Mouse (Mus musculus): ENCODE results near the gene Osbpl10. TPM values are rescaled to one million over a fixed set of nuclear protein-coding genes. Genes with fewer than 3 reads are reported as not detected.
"Not testable (repeated sequence)": the region's sequence is repeated elsewhere in the genome, so short reads cannot be mapped to it uniquely, and the experiment has no call there.

The Osbpl10 gene
- polyA plus RNA-seq, 1 experiment, result 7.1 TPM

- Histone ChIP-seq H3K4me1 (ENCODE audit: control insufficient read depth, insufficient read depth, low read length) (no peaks in the 10 kb centered on the region), H3K4me3 (replicated peaks; ENCODE audit: extremely low read depth, low read depth, low read length) (no peak overlapping the region)
- TF ChIP-seq POLR2A (IDR thresholded peaks at IDR 0.05; ENCODE audit: borderline replicate concordance, extremely low read depth, low read depth, low read length) (no peak), CTCF (IDR thresholded peaks at IDR 0.05; ENCODE audit: insufficient read depth, low read length) (no peak)
- DNase-seq, result no peak
- 88% methylated on average over 6 of the region's 6 CpGs for WGBS
Observed at GRCm38 (mm10) chr9:114945576-114945975, 32.8 kb upstream of the Osbpl10 start.

GRCm38 (mm10) chr9:114948395-114948794, 30.0 kb upstream of the Osbpl10 start:
- H3K4me1 ChIP-seq (ENCODE audit: control insufficient read depth, insufficient read depth, low read length), result no peaks in the 10 kb centered on the region
- no peak overlapping the region for H3K4me3 ChIP-seq (replicated peaks; ENCODE audit: extremely low read depth, low read depth, low read length)
- no peak for TF ChIP-seq CTCF (IDR thresholded peaks at IDR 0.05; ENCODE audit: insufficient read depth, low read length)
- no peak for TF ChIP-seq POLR2A (IDR thresholded peaks at IDR 0.05; ENCODE audit: borderline replicate concordance, extremely low read depth, low read depth, low read length)
- no peak for DNase-seq
- WGBS, result 30% methylated on average over 5 of the region's 5 CpGs

- no peak for DNase-seq
- WGBS, result 39% methylated on average over 1 of the region's 1 CpGs
- Histone ChIP-seq H3K4me1 (ENCODE audit: control insufficient read depth, insufficient read depth, low read length) (no peaks in the 10 kb centered on the region), H3K4me3 (replicated peaks; ENCODE audit: extremely low read depth, low read depth, low read length) (no peak overlapping the region)
- no peak for TF ChIP-seq CTCF (IDR thresholded peaks at IDR 0.05; ENCODE audit: insufficient read depth, low read length)
Observed at GRCm38 (mm10) chr9:114952866-114953265, 25.5 kb upstream of the Osbpl10 start.

GRCm38 (mm10) chr9:114955340-114955739, 23.0 kb upstream of the Osbpl10 start:
- Histone ChIP-seq H3K4me1 (ENCODE audit: control insufficient read depth, insufficient read depth, low read length) (no peaks in the 10 kb centered on the region), H3K4me3 (replicated peaks; ENCODE audit: extremely low read depth, low read depth, low read length) (no peak overlapping the region)
- no peak for DNase-seq
- 91% methylated on average over 11 of the region's 11 CpGs for WGBS
- TF ChIP-seq POLR2A (IDR thresholded peaks at IDR 0.05; ENCODE audit: borderline replicate concordance, extremely low read depth, low read depth, low read length) (no peak), CTCF (IDR thresholded peaks at IDR 0.05; ENCODE audit: insufficient read depth, low read length) (no peak)

GRCm38 (mm10) chr9:114956945-114957344, 21.4 kb upstream of the Osbpl10 start:
- Histone ChIP-seq H3K4me1 (ENCODE audit: control insufficient read depth, insufficient read depth, low read length) (no peaks in the 10 kb centered on the region), H3K4me3 (replicated peaks; ENCODE audit: extremely low read depth, low read depth, low read length) (no peak overlapping the region)
- 35% methylated on average over 5 of the region's 5 CpGs for WGBS
- TF ChIP-seq CTCF (IDR thresholded peaks at IDR 0.05; ENCODE audit: insufficient read depth, low read length) (peak; percentile 30), POLR2A (IDR thresholded peaks at IDR 0.05; ENCODE audit: borderline replicate concordance, extremely low read depth, low read depth, low read length) (no peak)
- DNase-seq, result no peak

GRCm38 (mm10) chr9:114960043-114960789, 18.2 kb upstream of the Osbpl10 start:
- 57% methylated on average over 4 of the region's 4 CpGs for WGBS

GRCm38 (mm10) chr9:114960844-114961243, 17.5 kb upstream of the Osbpl10 start:
- no peak for DNase-seq
- H3K4me1 ChIP-seq (ENCODE audit: control insufficient read depth, insufficient read depth, low read length), result no peaks in the 10 kb centered on the region
- WGBS, result 58% methylated on average over 6 of the region's 6 CpGs
- TF ChIP-seq CTCF (IDR thresholded peaks at IDR 0.05; ENCODE audit: insufficient read depth, low read length) (no peak), POLR2A (IDR thresholded peaks at IDR 0.05; ENCODE audit: borderline replicate concordance, extremely low read depth, low read depth, low read length) (no peak)
- H3K4me3 ChIP-seq (replicated peaks; ENCODE audit: extremely low read depth, low read depth, low read length), result no peak overlapping the region

More at GRCm38 (mm10) chr9:114960043-114960789, 18.2 kb upstream of the Osbpl10 start:
- Histone ChIP-seq H3K4me3 (replicated peaks; ENCODE audit: extremely low read depth, low read depth, low read length) (no peak overlapping the region), H3K4me1 (ENCODE audit: control insufficient read depth, insufficient read depth, low read length) (no peaks in the 10 kb centered on the region)
- TF ChIP-seq POLR2A (IDR thresholded peaks at IDR 0.05; ENCODE audit: borderline replicate concordance, extremely low read depth, low read depth, low read length), result no peak
- no peak for TF ChIP-seq CTCF (IDR thresholded peaks at IDR 0.05; ENCODE audit: insufficient read depth, low read length)
- DNase-seq, result no peak

GRCm38 (mm10) chr9:114964093-114964492, 14.3 kb upstream of the Osbpl10 start:
- Histone ChIP-seq H3K4me3 (replicated peaks; ENCODE audit: extremely low read depth, low read depth, low read length) (no peak overlapping the region), H3K4me1 (ENCODE audit: control insufficient read depth, insufficient read depth, low read length) (no peaks in the 10 kb centered on the region)
- no peak for DNase-seq
- no peak for TF ChIP-seq CTCF (IDR thresholded peaks at IDR 0.05; ENCODE audit: insufficient read depth, low read length)
- TF ChIP-seq POLR2A (IDR thresholded peaks at IDR 0.05; ENCODE audit: borderline replicate concordance, extremely low read depth, low read depth, low read length), result no peak
- 37% methylated on average over 3 of the region's 3 CpGs for WGBS

GRCm38 (mm10) chr9:114966286-114966685, 12.1 kb upstream of the Osbpl10 start:
- not testable (repeated sequence) for DNase-seq; H3K4me3 ChIP-seq (replicated peaks; ENCODE audit: extremely low read depth, low read depth, low read length); H3K4me1 ChIP-seq (ENCODE audit: control insufficient read depth, insufficient read depth, low read length)
- WGBS, result 79% methylated on average over 7 of the region's 7 CpGs

GRCm38 (mm10) chr9:114977461-114978280, 698 bp upstream of the Osbpl10 start:
- TF ChIP-seq CTCF (IDR thresholded peaks at IDR 0.05; ENCODE audit: insufficient read depth, low read length) (no peak), POLR2A (IDR thresholded peaks at IDR 0.05; ENCODE audit: borderline replicate concordance, extremely low read depth, low read depth, low read length) (no peak)
- peak overlapping the region; percentile 71 for H3K4me3 ChIP-seq (replicated peaks; ENCODE audit: extremely low read depth, low read depth, low read length)
- 13% methylated on average over 31 of the region's 31 CpGs for WGBS
- peaks cover 3% of the 10 kb centered on the region for H3K4me1 ChIP-seq (ENCODE audit: control insufficient read depth, insufficient read depth, low read length)
- no peak for DNase-seq

Data from lung, adult 2 months (tissue).